Mouse (Mus musculus) midbrain, embryonic 13.5 days (tissue): ENCODE measurements around the gene Csk. TPM values are rescaled to one million over a fixed set of nuclear protein-coding genes. Genes with fewer than 3 reads are reported as not detected.

Experiments used
- ATAC-seq: fragments of 200-750 bp; cut with Nextera tagmentation; 2 replicates; pipeline ENCODE4 v1.8.0; 2017; ENCODE audit warnings: mild to moderate bottlenecking, moderate TSS enrichment, moderate library complexity
- H3K27ac ChIP-seq: fragments of 300-500 bp; sonication (generic); 2 replicates; pipeline ENCODE4 v1.5.1; 2015; ENCODE audit warnings: inconsistent platforms, mild to moderate bottlenecking, moderate library complexity
- H3K27me3 ChIP-seq: fragments of 300-500 bp; sonication (generic); 2 replicates; pipeline ENCODE4 v1.6.1; 2015; ENCODE audit warnings: mild to moderate bottlenecking, inconsistent platforms
- H3K36me3 ChIP-seq: fragments of 300-500 bp; sonication (generic); 2 replicates; pipeline ENCODE4 v1.6.1; 2015; ENCODE audit warnings: mild to moderate bottlenecking, inconsistent platforms
- H3K4me1 ChIP-seq: fragments of 300-500 bp; sonication (generic); replicated peaks from 2 replicates; pipeline ENCODE4 v1.6.1; 2015; ENCODE audit warnings: inconsistent platforms
- H3K4me2 ChIP-seq: fragments of 300-500 bp; sonication (generic); replicated peaks from 2 replicates; pipeline ENCODE4 v1.6.1; 2015; ENCODE audit warnings: moderate library complexity, mild to moderate bottlenecking, inconsistent platforms
- H3K4me3 ChIP-seq: fragments of 300-500 bp; sonication (generic); replicated peaks from 2 replicates; pipeline ENCODE4 v1.5.1; 2015; ENCODE audit warnings: mild to moderate bottlenecking, inconsistent platforms
- H3K9ac ChIP-seq: fragments of 300-500 bp; sonication (generic); replicated peaks from 2 replicates; pipeline ENCODE4 v1.6.1; 2015; ENCODE audit warnings: mild to moderate bottlenecking, inconsistent platforms
- H3K9me3 ChIP-seq: fragments of 300-500 bp; sonication (generic); 2 replicates; pipeline ENCODE4 v1.6.1; 2016; ENCODE audit warnings: mild to moderate bottlenecking, inconsistent platforms
- WGBS: fragments of 180-500 bp; shearing (Covaris S2); methylation state at CpG from one replicate; pipeline ENCODE4 v1.1.7; 2015; 5-methylcytosine and 5-hydroxymethylcytosine counted together
- polyA plus RNA-seq: library from polyadenylated mRNA; unstranded; fragments of >200 nt; fragmentation: Nextera tagmentation; extraction: Ambion mirVana; gene quantifications from 2 replicates; pipeline ENCODE4 v1.2.1, GENCODE M21; 2015

Csk gene
- 35.9 and 41.9 TPM in 2 replicates for polyA plus RNA-seq

DNA sequence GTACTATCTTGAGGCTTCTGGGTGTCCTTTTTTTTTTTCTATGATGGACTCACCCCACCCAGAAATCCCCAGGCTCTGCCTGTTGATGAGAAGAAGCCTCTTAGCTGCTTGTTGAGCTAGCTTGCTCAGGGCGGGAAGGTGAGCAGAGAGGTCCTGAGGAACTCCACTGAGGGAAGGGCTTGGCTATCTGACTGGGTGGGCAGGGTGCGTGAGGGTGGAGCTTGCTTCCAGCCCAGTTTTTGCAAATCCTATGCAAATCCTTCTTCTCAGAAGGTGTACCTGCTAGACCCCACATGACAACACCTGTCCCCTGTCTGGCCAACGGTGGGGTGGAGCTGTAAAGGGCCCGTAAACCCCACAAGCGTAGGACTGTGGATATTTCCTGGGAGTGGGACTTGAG is at the start of gene Csk:
Gene Csk, minus strand, starts transcription at position 349 of the 400 bp plus-strand sequence.
- Histone ChIP-seq H3K27me3 (no peaks in the 10 kb centered on the region), H3K27ac (no peak within 1 kb of the TSS; the same call in 1 of the 2 replicates), H3K4me2 (no peak within 1 kb of the TSS), H3K36me3 (no peaks in the 10 kb centered on the region), H3K4me3 (no peak within 1 kb of the TSS), H3K9ac (peak within 1 kb of the TSS; percentile 43), H3K4me1 (peaks cover 42% of the 10 kb centered on the region), H3K9me3 (no peaks in the 10 kb centered on the region)
- ATAC-seq = no peak
- 31% methylated on average over 5 of the region's 5 CpGs for WGBS

DNA sequence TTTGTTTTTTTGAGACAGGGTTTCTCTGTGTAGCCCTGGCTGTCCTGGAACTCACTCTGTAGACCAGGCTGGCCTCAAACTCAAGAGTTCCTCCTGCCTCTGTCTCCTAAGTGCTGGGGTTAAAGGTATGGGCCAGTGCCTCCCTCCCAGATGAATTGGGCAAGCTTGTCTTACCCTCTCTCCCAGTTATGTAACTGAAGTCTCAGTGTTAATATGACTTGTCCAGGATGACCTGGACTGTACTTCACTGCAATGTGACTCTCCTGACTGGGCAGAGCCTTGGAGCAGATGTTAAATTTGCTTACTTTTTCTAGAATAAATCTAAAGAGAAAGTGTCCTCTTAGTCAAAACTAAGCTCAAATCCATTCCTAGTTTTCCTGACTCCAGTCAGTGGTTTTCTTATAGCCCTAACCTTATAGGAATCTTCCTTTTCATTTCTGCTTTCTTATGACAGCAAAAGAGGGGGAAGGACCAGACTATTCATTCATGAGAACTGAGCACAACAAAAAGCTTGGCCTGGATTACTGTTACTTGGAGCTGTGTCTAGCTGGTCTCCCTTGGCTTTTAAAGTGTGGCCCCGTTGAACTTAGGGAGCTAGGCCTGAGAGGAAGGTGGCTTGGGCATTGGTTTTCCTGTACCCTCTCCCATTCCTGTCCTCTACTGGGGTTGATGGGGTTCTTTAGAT is 45.2 kb upstream of the Csk start:
- no peak overlapping the region for H3K4me2 ChIP-seq
- H3K4me3 ChIP-seq = no peak overlapping the region
- WGBS = 72% methylated on average over 1 of the region's 1 CpGs
- no peaks in the 10 kb centered on the region for H3K36me3 ChIP-seq
- H3K9me3 ChIP-seq = no peaks in the 10 kb centered on the region
- H3K4me1 ChIP-seq = peaks cover 14% of the 10 kb centered on the region
- peaks cover 43% of the 10 kb centered on the region for H3K27me3 ChIP-seq
- no peak overlapping the region for H3K9ac ChIP-seq
- ATAC-seq = no peak
- H3K27ac ChIP-seq = no peak overlapping the region

DNA sequence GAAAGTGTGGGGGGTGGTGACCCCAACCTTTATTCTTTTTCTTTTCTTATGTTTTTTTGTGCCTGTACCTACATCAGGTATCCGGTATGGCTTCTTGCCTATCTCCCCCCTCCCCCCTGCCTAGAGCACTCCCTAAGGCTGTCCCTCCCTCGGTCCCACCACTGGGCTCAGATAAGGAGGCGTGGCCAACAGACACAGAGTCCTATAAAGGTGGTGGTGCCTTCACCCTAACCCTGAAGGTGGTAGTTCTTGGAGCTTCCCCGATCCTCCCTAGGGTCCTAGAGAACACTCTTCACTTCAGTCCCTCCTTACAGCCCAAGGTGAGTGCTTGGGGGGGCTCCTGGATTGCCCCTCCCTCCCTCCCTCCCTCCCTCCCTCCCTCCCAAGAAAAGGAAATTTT is 43.9 kb upstream of the Csk start:
- H3K27me3 ChIP-seq = peaks cover 43% of the 10 kb centered on the region
- ATAC-seq = 0 out of 2 replicates have a peak, but pooled peaks have one; percentile 27
- H3K9ac ChIP-seq = no peak overlapping the region
- no peaks in the 10 kb centered on the region for H3K36me3 ChIP-seq
- H3K4me3 ChIP-seq = no peak overlapping the region
- H3K27ac ChIP-seq = no peak overlapping the region
- WGBS = 21% methylated on average over 4 of the region's 4 CpGs
- H3K4me2 ChIP-seq = no peak overlapping the region
- H3K4me1 ChIP-seq = peaks cover 14% of the 10 kb centered on the region
- H3K9me3 ChIP-seq = no peaks in the 10 kb centered on the region

DNA sequence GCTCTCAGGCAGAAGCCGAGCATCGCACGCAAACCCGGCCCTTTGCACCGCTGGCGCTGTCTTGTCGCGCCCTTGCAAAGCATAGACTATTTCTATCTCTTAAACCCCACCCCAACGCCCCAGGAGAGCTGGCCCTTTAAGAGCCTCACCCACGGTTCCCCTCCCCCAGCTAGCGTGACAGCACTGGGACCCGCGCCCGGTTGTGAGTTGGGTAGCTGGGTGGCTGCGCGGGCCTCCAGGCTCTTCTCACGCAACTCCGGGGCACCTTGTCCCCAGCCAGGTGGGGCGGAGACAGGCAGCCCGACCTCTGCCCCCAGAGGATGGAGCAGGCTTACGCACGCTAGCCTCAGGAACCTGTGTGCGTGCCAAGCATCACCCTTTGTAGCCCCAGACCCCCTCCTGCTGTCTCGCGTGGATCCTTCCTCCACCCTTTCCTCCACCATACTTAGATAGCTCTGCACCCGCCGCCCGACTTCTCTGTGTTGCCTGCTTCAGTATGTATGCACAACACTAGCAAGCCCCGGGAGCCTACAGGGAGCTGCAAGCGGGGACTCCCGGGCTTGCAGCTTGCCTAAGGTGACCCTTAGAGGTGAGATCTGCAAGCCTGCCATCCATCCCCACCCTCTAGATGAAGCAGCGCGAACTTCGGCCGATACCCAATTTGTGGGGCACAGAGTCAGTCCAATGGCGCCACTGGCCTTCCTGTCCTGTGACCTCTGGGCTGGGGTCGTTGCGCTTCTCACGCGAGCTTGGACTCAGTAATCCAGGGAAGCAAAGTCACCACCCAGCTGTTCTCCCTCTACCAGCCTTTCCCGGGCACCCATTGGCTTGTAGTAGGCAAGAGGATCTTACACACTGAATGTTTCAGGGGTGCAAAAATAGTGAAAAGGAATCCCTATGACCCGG is 43.2 kb upstream of the Csk start:
- H3K27me3 ChIP-seq = peaks cover 43% of the 10 kb centered on the region
- 1% methylated on average over 42 of the region's 42 CpGs for WGBS
- peak overlapping the region; percentile 77 for H3K4me2 ChIP-seq
- ATAC-seq = peak; percentile 72
- H3K9me3 ChIP-seq = no peaks in the 10 kb centered on the region
- no peak overlapping the region for H3K27ac ChIP-seq
- H3K36me3 ChIP-seq = no peaks in the 10 kb centered on the region
- peaks cover 14% of the 10 kb centered on the region for H3K4me1 ChIP-seq
- peak overlapping the region; percentile 71 for H3K9ac ChIP-seq
- peak overlapping the region; percentile 49 for H3K4me3 ChIP-seq

DNA sequence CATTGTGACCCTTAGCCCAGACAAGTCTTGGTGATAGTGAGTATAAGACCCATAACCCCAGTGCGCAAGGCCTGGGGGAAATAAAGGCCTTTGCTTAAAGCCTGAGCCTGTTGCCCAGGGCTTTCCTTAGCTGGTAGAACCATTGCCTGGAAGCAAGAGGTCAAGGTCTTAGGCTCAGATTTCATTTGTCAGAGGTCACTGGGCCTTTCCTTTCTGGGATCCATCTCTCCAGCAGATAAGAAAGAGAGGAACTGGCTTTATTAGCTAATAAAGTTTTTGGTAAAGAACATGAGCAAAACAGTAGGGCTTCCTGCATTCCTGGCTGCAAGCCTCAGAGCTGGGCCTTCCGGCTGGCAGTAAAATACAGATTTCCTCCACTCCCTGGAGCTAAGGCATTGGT is 40.7 kb upstream of the Csk start:
- 94% methylated on average over 2 of the region's 2 CpGs for WGBS
- Histone ChIP-seq H3K9me3 (no peaks in the 10 kb centered on the region), H3K27me3 (peaks cover 43% of the 10 kb centered on the region), H3K36me3 (no peaks in the 10 kb centered on the region), H3K4me1 (peaks cover 14% of the 10 kb centered on the region), H3K4me2 (no peak overlapping the region), H3K4me3 (no peak overlapping the region), H3K27ac (no peak overlapping the region), H3K9ac (no peak overlapping the region)
- no peak for ATAC-seq

DNA sequence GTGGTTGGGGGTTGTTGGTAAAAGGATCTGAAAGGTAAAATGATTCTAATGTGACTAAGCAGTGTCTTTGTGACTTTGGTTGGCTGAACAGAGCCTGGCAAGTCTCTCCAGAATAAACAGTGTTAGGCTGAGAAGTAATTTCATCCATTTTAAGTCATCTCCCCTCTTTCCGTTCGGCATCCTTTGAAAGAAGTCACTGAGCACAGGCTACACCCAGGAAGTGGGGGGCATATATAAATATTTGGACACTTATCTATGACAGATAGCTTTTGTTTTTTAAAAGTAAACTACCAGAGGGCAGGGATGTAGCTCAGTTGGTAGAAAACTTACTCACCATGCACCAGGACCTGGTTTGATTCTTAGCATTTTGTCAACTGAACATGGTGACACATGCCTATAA is 35.2 kb upstream of the Csk start:
- no peak overlapping the region for H3K27ac ChIP-seq
- H3K9ac ChIP-seq = no peak overlapping the region
- no peaks in the 10 kb centered on the region for H3K9me3 ChIP-seq
- no peaks in the 10 kb centered on the region for H3K36me3 ChIP-seq
- H3K4me3 ChIP-seq = no peak overlapping the region
- ATAC-seq = no peak
- no peaks in the 10 kb centered on the region for H3K27me3 ChIP-seq
- WGBS = 91% methylated on average over 2 of the region's 2 CpGs
- no peak overlapping the region for H3K4me2 ChIP-seq
- no peaks in the 10 kb centered on the region for H3K4me1 ChIP-seq

DNA sequence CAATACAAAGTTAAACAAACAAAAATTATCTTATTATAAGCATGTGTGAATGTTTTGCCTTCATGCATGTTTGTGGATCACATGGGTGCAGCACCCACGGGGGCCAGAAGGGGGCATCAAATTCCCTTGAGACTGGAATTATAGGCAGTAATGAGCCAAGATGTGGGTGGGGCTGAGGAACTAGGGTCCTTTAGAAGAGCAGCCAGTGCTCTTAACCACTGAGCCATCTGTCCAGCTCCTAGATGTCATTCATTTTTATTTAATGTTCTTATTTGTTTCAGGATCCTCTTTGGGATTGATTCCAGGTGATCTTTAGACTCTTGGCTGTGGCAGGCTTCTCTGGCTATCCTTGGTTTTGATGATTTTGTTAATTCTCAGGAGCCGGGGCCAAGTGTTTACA is 34.7 kb upstream of the Csk start:
- no peaks in the 10 kb centered on the region for H3K4me1 ChIP-seq
- H3K27ac ChIP-seq = no peak overlapping the region
- no peak overlapping the region for H3K4me2 ChIP-seq
- ATAC-seq = no peak
- no peaks in the 10 kb centered on the region for H3K27me3 ChIP-seq
- H3K4me3 ChIP-seq = no peak overlapping the region
- 60% methylated on average over 2 of the region's 2 CpGs for WGBS
- H3K36me3 ChIP-seq = no peaks in the 10 kb centered on the region
- H3K9ac ChIP-seq = no peak overlapping the region
- H3K9me3 ChIP-seq = no peaks in the 10 kb centered on the region

DNA sequence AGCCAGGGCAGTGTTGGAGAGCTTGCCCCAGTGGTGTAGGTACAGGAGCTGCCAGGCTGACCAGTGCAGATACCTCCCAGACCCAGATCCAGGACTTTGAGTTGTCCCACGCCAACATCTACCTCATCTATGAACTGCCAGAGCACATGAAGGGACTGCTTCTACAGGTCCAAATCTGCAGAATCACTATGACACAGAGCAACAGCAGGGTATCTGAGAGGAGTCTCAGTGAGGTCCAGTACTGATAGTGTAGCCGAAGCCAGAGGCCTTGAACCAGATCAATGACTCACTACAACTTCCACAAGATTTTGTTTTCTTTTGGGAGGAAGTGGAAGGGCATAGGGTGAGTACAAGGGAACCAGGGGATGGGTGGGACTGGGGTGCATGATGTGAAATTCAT is 34.3 kb upstream of the Csk start, which contains the start of gene Cyp1a1:
Gene Cyp1a1, plus strand, starts transcription at position 178 of the 400 bp plus-strand sequence.
- 88% methylated on average over 2 of the region's 2 CpGs for WGBS
- Histone ChIP-seq H3K9me3 (no peaks in the 10 kb centered on the region), H3K4me1 (no peaks in the 10 kb centered on the region), H3K27me3 (no peaks in the 10 kb centered on the region), H3K4me3 (no peak within 1 kb of the TSS), H3K4me2 (no peak within 1 kb of the TSS), H3K27ac (no peak within 1 kb of the TSS), H3K9ac (no peak within 1 kb of the TSS), H3K36me3 (no peaks in the 10 kb centered on the region)
- no peak for ATAC-seq

DNA sequence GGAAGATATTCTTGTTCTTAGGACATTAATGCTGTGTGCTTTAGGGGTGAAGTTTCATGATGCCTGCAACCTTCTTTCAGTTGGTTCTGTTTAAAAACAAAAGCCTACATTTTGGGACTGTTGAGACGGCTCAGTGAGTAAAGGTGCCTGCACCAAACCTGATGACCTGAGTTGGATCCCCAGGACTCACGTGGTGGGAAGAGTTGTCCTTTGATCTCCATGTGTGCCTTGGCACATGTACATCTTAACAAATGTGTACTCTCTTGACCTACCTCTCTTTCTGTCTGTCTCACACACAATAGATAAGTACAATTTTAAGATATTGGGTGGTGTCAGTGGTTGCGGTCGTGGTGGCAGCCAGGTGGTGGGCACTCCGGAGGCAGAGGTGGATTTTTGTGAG is 32.6 kb upstream of the Csk start:
- WGBS = 90% methylated on average over 5 of the region's 5 CpGs

DNA sequence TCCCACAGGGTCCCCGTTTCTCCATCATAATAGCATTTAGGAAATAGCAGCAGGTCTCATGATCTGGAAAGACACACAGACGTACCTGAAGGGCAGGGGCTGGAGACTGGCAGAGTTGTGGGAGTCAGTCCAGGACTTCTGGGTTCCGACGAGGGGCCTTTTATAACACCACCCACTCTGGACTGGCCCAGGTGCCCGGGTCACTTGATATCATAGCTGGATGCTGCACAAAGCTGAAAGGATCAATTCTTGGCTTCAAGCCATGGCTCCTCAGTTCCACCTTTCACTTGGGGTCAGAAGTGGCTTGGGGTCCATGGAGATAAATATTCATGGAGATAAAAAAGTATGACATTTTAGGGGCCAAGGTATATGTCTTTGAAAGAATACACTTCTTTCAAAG is 30.1 kb upstream of the Csk start, which contains the start of gene Cyp1a2:
Gene Cyp1a2, minus strand, starts transcription at position 184 of the 400 bp plus-strand sequence.
- H3K27me3 ChIP-seq = no peaks in the 10 kb centered on the region
- no peaks in the 10 kb centered on the region for H3K9me3 ChIP-seq
- no peak within 1 kb of the TSS for H3K4me3 ChIP-seq
- ATAC-seq = no peak
- no peaks in the 10 kb centered on the region for H3K4me1 ChIP-seq
- 82% methylated on average over 5 of the region's 5 CpGs for WGBS
- H3K27ac ChIP-seq = no peak within 1 kb of the TSS
- no peak within 1 kb of the TSS for H3K9ac ChIP-seq
- no peak within 1 kb of the TSS for H3K4me2 ChIP-seq
- no peaks in the 10 kb centered on the region for H3K36me3 ChIP-seq

More for the DNA sequence above, 32.6 kb upstream of the Csk start:
- Histone ChIP-seq H3K27me3 (no peaks in the 10 kb centered on the region), H3K9ac (no peak overlapping the region), H3K36me3 (no peaks in the 10 kb centered on the region), H3K27ac (no peak overlapping the region), H3K4me3 (no peak overlapping the region), H3K4me1 (no peaks in the 10 kb centered on the region), H3K9me3 (no peaks in the 10 kb centered on the region), H3K4me2 (no peak overlapping the region)
- ATAC-seq = no peak

DNA sequence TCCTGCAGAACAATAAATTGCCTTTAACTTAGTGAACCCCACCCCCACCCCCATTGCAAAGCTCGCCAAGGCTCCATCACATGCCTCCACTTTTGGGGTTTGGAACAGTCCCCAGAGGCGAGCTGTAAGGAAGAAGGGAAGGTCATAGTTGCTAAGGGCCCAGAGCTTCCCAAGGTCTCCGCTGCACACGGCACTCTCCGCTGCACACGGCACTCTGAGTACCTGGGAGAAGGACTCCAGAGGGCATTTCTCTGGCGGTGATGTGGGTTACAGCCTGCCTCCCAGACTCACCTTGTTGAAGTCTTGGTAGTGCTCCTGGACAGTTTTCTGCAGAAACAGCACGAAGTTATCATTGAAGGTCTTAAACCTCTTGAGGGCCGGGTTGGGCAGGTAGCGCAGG is 28.0 kb upstream of the Csk start:
- Histone ChIP-seq H3K9me3 (no peaks in the 10 kb centered on the region), H3K4me1 (no peaks in the 10 kb centered on the region), H3K9ac (no peak overlapping the region), H3K36me3 (no peaks in the 10 kb centered on the region), H3K27me3 (no peaks in the 10 kb centered on the region), H3K4me3 (no peak overlapping the region), H3K4me2 (no peak overlapping the region), H3K27ac (no peak overlapping the region)
- ATAC-seq = no peak
- 84% methylated on average over 10 of the region's 10 CpGs for WGBS

DNA sequence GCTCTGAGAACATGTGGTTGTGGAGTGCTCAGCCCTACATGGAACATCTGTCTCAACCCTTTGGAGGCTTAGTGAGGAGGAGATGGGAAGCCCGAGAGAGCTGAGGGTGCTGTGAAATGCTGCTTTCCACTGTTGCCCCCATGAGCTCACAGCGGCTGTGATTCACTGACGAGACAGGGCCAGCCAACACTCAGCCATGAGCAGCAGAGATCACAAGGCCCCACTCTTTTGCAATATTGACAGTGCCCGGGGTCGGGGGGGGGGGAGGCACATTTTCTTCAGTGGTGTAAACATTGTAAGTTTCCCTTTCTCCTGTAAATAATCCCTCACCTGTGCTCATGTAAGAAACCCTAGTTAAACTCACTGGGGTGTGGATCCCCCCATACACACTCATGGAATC is 18.1 kb upstream of the Csk start:
- Histone ChIP-seq H3K4me3 (no peak overlapping the region), H3K36me3 (no peaks in the 10 kb centered on the region), H3K27me3 (no peaks in the 10 kb centered on the region), H3K4me1 (no peaks in the 10 kb centered on the region), H3K9ac (no peak overlapping the region), H3K9me3 (no peaks in the 10 kb centered on the region), H3K27ac (no peak overlapping the region), H3K4me2 (no peak overlapping the region)
- 87% methylated on average over 5 of the region's 5 CpGs for WGBS
- ATAC-seq = no peak
